ENCODE assay signal across 19 mouse cellular contexts in genomic region chr11:107768361-107768760, GRCm38 (mm10). TPM values are rescaled to one million over a fixed set of nuclear protein-coding genes. Genes with fewer than 3 reads are reported as not detected.
DNase-seq lines count a peak whose midpoint lies in the region; ATAC-seq and TF ChIP-seq lines count a peak whose summit lies in the region.
"Had no signal": no experiment of that assay in that cellular context is flagged by ENCODE, and none has a peak within 500 bp of the region (broad histone marks: within the 10 kb centered on the region; RNA-seq: fewer than 3 reads in every experiment).

No protein-coding gene starts in this region.

- DNase-seq in left cerebral cortex, postnatal 4 days, result peak; percentile 55
- DNase-seq in left cerebral cortex, postnatal 36 days (ENCODE audit: low spot score in 2 of 2), result no peak
- DNase-seq in forebrain, postnatal 0 days, result no peak
- DNase-seq in hindbrain, embryonic 14.5 days (ENCODE audit: low spot score), result peak; percentile 52
- no peak for DNase-seq in midbrain, postnatal 0 days (ENCODE audit: low spot score)
- DNase-seq in urinary bladder, postnatal 14 days (ENCODE audit: low spot score), result no peak
- no peak for DNase-seq in layer of hippocampus, postnatal 25 days (ENCODE audit: extremely low spot score in 1 of 2, low spot score in 1 of 2)
- DNase-seq: cerebellum, adult 9-10 months; gastrocnemius, adult 2 months; heart, adult 18-20 months; lung, embryonic 14.5 days; right cerebral cortex, postnatal 4 days had no signal

- no peak overlapping the region for H3K9ac ChIP-seq in forebrain, postnatal 0 days
- H3K9ac ChIP-seq in hindbrain, embryonic 14.5 days, result no peak overlapping the region
- no peak overlapping the region for H3K9ac ChIP-seq in midbrain, postnatal 0 days (replicated peaks; ENCODE audit: low read length, poor library complexity, severe bottlenecking)
- H3K9ac ChIP-seq: lung, embryonic 14.5 days had no signal

- ATAC-seq in forebrain, postnatal 0 days, result peak; percentile 27; the same call in 1 of the 2 replicates
- peak; percentile 35; the same call in 1 of the 2 replicates for ATAC-seq in hindbrain, embryonic 14.5 days (ENCODE audit: low FRiP score)
- ATAC-seq in midbrain, postnatal 0 days (ENCODE audit: low FRiP score), result peak; percentile 25; the same call in 1 of the 2 replicates

- WGBS in forebrain, postnatal 0 days, result 33% methylated on average over 8 of the region's 8 CpGs
- WGBS in hindbrain, embryonic 14.5 days, result 38% methylated on average over 8 of the region's 8 CpGs
- WGBS in midbrain, postnatal 0 days, result 41% methylated on average over 8 of the region's 8 CpGs

- no peak overlapping the region for H3K4me2 ChIP-seq in forebrain, postnatal 0 days (ENCODE audit: low read depth)
- H3K4me2 ChIP-seq in hindbrain, embryonic 14.5 days (replicated peaks), result no peak overlapping the region
- H3K4me2 ChIP-seq in midbrain, postnatal 0 days (ENCODE audit: low read depth, low read length, poor library complexity, severe bottlenecking), result no peak overlapping the region
- H3K4me2 ChIP-seq: lung, embryonic 14.5 days had no signal

- H3K4me3 ChIP-seq in forebrain, postnatal 0 days (ENCODE audit: low read depth, low read length), result no peak overlapping the region
- no peak overlapping the region for H3K4me3 ChIP-seq in hindbrain, embryonic 14.5 days (replicated peaks; ENCODE audit: low read length)
- H3K4me3 ChIP-seq in midbrain, postnatal 0 days (ENCODE audit: low read depth, low read length), result no peak overlapping the region
- H3K4me3 ChIP-seq: gastrocnemius, adult 2 months had no signal

- no peak for TF ChIP-seq CTCF in forebrain, postnatal 0 days (IDR thresholded peaks at IDR 0.05; ENCODE audit: low read depth)
- TF ChIP-seq CTCF in midbrain, postnatal 0 days (IDR thresholded peaks at IDR 0.05), result no peak

- no peaks in the 10 kb centered on the region for H3K9me3 ChIP-seq in forebrain, postnatal 0 days (ENCODE audit: low read length)
- no peaks in the 10 kb centered on the region for H3K9me3 ChIP-seq in hindbrain, embryonic 14.5 days (ENCODE audit: control insufficient read depth, low read length)
- no peaks in the 10 kb centered on the region for H3K9me3 ChIP-seq in midbrain, postnatal 0 days (ENCODE audit: low read length)
- H3K9me3 ChIP-seq: G1E had no signal

- H3K36me3 ChIP-seq in forebrain, postnatal 0 days (ENCODE audit: insufficient read depth), result no peaks in the 10 kb centered on the region; the same call in 1 of the 2 replicates
- peaks cover 5% of the 10 kb centered on the region; the same call in 1 of the 2 replicates for H3K36me3 ChIP-seq in hindbrain, embryonic 14.5 days (replicated peaks; ENCODE audit: control insufficient read depth, insufficient read depth)
- H3K36me3 ChIP-seq in midbrain, postnatal 0 days (ENCODE audit: insufficient read depth, low read length), result no peaks in the 10 kb centered on the region
- H3K36me3 ChIP-seq: G1E had no signal

- H3K27ac ChIP-seq in forebrain, postnatal 0 days (ENCODE audit: low read depth, low read length), result no peak overlapping the region
- H3K27ac ChIP-seq in hindbrain, embryonic 14.5 days, result no peak overlapping the region
- H3K27ac ChIP-seq in midbrain, postnatal 0 days (ENCODE audit: low read depth, low read length), result no peak overlapping the region
- H3K27ac ChIP-seq: gastrocnemius, adult 2 months; kidney, postnatal 0 days; macrophage had no signal

- H3K4me1 ChIP-seq in forebrain, postnatal 0 days (ENCODE audit: insufficient read depth), result 0 out of 2 replicates have a peak, but pooled peaks cover 2% of the 10 kb centered on the region
- peaks cover 63% of the 10 kb centered on the region for H3K4me1 ChIP-seq in hindbrain, embryonic 14.5 days (replicated peaks; ENCODE audit: control insufficient read depth, insufficient read depth, low read length)
- peaks cover 16% of the 10 kb centered on the region; the same call in 1 of the 2 replicates for H3K4me1 ChIP-seq in midbrain, postnatal 0 days (ENCODE audit: insufficient read depth, low read length)

- H3K27me3 ChIP-seq in forebrain, postnatal 0 days (ENCODE audit: insufficient read depth, low read length), result no peaks in the 10 kb centered on the region
- no peaks in the 10 kb centered on the region for H3K27me3 ChIP-seq in hindbrain, embryonic 14.5 days (ENCODE audit: control insufficient read depth, insufficient read depth, low read length)
- no peaks in the 10 kb centered on the region for H3K27me3 ChIP-seq in midbrain, postnatal 0 days (ENCODE audit: insufficient read depth, low read length)

- intact Hi-C loops in left cerebral cortex, postnatal 4 days (cut with DNase I), result no loop called here
- intact Hi-C loops in left cerebral cortex, postnatal 36 days (cut with DNase I), result no loop called here

RNA-seq across cellular contexts. Expression of gene Cacng4, which starts 26.0 kb away (rescaled TPM):
- 100 to 1,000 TPM; 184 to 207 TPM for total RNA-seq in left cerebral cortex, postnatal 4 days (2021)
- total RNA-seq in left cerebral cortex, postnatal 36 days (2021), result 10 to 100 TPM; 30.7 to 31.8 TPM
- total RNA-seq in forebrain, postnatal 0 days (2014; rRNA removed), result 80.9 and 91.7 TPM in 2 replicates
- 44.6 and 57.7 TPM in 2 replicates for polyA plus RNA-seq in forebrain, postnatal 0 days (2015; fragmentation: Nextera tagmentation; extraction: Ambion mirVana)
- 58.2 and 63.1 TPM in 2 replicates for polyA plus RNA-seq in hindbrain, embryonic 14.5 days (2014; fragmentation: Nextera tagmentation; extraction: Ambion mirVana)
- total RNA-seq in midbrain, postnatal 0 days (2014; rRNA removed), result 112 TPM in 2 replicates
- 58.4 and 61.7 TPM in 2 replicates for polyA plus RNA-seq in midbrain, postnatal 0 days (2015; fragmentation: Nextera tagmentation; extraction: Ambion mirVana)
- total RNA-seq in layer of hippocampus, postnatal 25 days (2021), result 10 to 100 TPM; 30.8 to 32.5 TPM
- total RNA-seq: gastrocnemius, adult 2 months; liver, adult 2 months had no signal
- polyA plus RNA-seq: G1E; liver, adult 2 months; macrophage had no signal

RNA-seq across cellular contexts. Expression of gene Cacng1, which starts 52.0 kb away (rescaled TPM):
- total RNA-seq in left cerebral cortex, postnatal 4 days (2021), result 1 to 10 TPM in 1 of 2 experiments, under 1 TPM in 1; 0.82 to 1.5 TPM
- not detected for total RNA-seq in left cerebral cortex, postnatal 36 days (2021)
- total RNA-seq in forebrain, postnatal 0 days (2014; rRNA removed), result 1.4 and 2.1 TPM in 2 replicates
- 1.1 and 1.3 TPM in 2 replicates for polyA plus RNA-seq in forebrain, postnatal 0 days (2015; fragmentation: Nextera tagmentation; extraction: Ambion mirVana)
- 0.17 and 0.52 TPM in 2 replicates for polyA plus RNA-seq in hindbrain, embryonic 14.5 days (2014; fragmentation: Nextera tagmentation; extraction: Ambion mirVana)
- 0.94 and 1.8 TPM in 2 replicates for total RNA-seq in midbrain, postnatal 0 days (2014; rRNA removed)
- polyA plus RNA-seq in midbrain, postnatal 0 days (2015; fragmentation: Nextera tagmentation; extraction: Ambion mirVana), result 1.1 and 1.2 TPM in 2 replicates
- not detected for total RNA-seq in layer of hippocampus, postnatal 25 days (2021)
- total RNA-seq: G1E; heart, adult 18-20 months; layer of hippocampus, adult 8-10 months; liver, adult 2 months had no signal
- polyA plus RNA-seq: heart, postnatal 0 days; intestine, embryonic 14.5 days; macrophage had no signal

Comparison
In these comparisons a context has a peak if more than half of its experiments do, and no peak if none do; other contexts are left out.
1. DNase-seq: peak in left cerebral cortex, postnatal 4 days (single experiment) and hindbrain, embryonic 14.5 days (single experiment); none in left cerebral cortex, postnatal 36 days (0 of 2), forebrain, postnatal 0 days (single experiment), midbrain, postnatal 0 days (single experiment), urinary bladder, postnatal 14 days (single experiment) and layer of hippocampus, postnatal 25 days (0 of 2).
2. Peak in every context shown above with its lines, with median percentiles within 50 percentile points of each other: ATAC-seq.